Mouse (Mus musculus): ENCODE measurements around the gene Ndufa11. TPM values are rescaled to one million over a fixed set of nuclear protein-coding genes. Genes with fewer than 3 reads are reported as not detected.

Gene Ndufa11
- 336 and 372 TPM in 2 replicates for polyA plus RNA-seq (2012; rRNA removed)

- peak; percentile 89 to 94 for DNase-seq (ENCODE audit: extremely low spot score in 1 of 2, low spot score in 1 of 2)
Measured at GRCm38 (mm10) chr17:56717363-56718058, at the start of gene Ndufa11, which contains the start of gene Vmac. Gene Ndufa11, plus strand, starts transcription at chr17:56717767. Gene Vmac, minus strand, starts transcription at chr17:56718022.

GRCm38 (mm10) chr17:56668384-56669144 lies 49.0 kb upstream of the Ndufa11 start:
- DNase-seq (ENCODE audit: extremely low spot score in 1 of 2, low spot score in 1 of 2) = peak in 1 of 2 experiments; percentile 89

GRCm38 (mm10) chr17:56669766-56670165 lies 47.8 kb upstream of the Ndufa11 start:
- no peak for DNase-seq (ENCODE audit: extremely low spot score in 1 of 2, low spot score in 1 of 2)

GRCm38 (mm10) chr17:56672941-56673646 lies 44.5 kb upstream of the Ndufa11 start, which contains the start of gene Ranbp3:
Gene Ranbp3, plus strand, starts transcription at chr17:56673294.
- DNase-seq (ENCODE audit: extremely low spot score in 1 of 2, low spot score in 1 of 2) = peak; percentile 98 to 99

GRCm38 (mm10) chr17:56673647-56674416 lies 43.7 kb upstream of the Ndufa11 start:
- no peak for DNase-seq (ENCODE audit: extremely low spot score in 1 of 2, low spot score in 1 of 2)

GRCm38 (mm10) chr17:56681791-56682190 lies 35.8 kb upstream of the Ndufa11 start:
- no peak for DNase-seq (ENCODE audit: extremely low spot score in 1 of 2, low spot score in 1 of 2)

GRCm38 (mm10) chr17:56682880-56683279 lies 34.7 kb upstream of the Ndufa11 start:
- no peak for DNase-seq (ENCODE audit: extremely low spot score in 1 of 2, low spot score in 1 of 2)

GRCm38 (mm10) chr17:56683546-56684140 lies 33.9 kb upstream of the Ndufa11 start:
- DNase-seq (ENCODE audit: extremely low spot score in 1 of 2, low spot score in 1 of 2) = no peak

GRCm38 (mm10) chr17:56684649-56685048 lies 32.9 kb upstream of the Ndufa11 start:
- no peak for DNase-seq (ENCODE audit: extremely low spot score in 1 of 2, low spot score in 1 of 2)

GRCm38 (mm10) chr17:56686801-56687200 lies 30.8 kb upstream of the Ndufa11 start:
- no peak for DNase-seq (ENCODE audit: extremely low spot score in 1 of 2, low spot score in 1 of 2)

- no peak for DNase-seq (ENCODE audit: extremely low spot score in 1 of 2, low spot score in 1 of 2)
Measured at GRCm38 (mm10) chr17:56688045-56688444, 29.5 kb upstream of the Ndufa11 start.

GRCm38 (mm10) chr17:56688689-56689088 lies 28.9 kb upstream of the Ndufa11 start:
- no peak for DNase-seq (ENCODE audit: extremely low spot score in 1 of 2, low spot score in 1 of 2)

GRCm38 (mm10) chr17:56693395-56693794 lies 24.2 kb upstream of the Ndufa11 start:
- DNase-seq (ENCODE audit: extremely low spot score in 1 of 2, low spot score in 1 of 2) = no peak

- DNase-seq (ENCODE audit: extremely low spot score in 1 of 2, low spot score in 1 of 2) = peak; percentile 42 to 83
Measured at GRCm38 (mm10) chr17:56693851-56694310, 23.7 kb upstream of the Ndufa11 start.

- DNase-seq (ENCODE audit: extremely low spot score in 1 of 2, low spot score in 1 of 2) = no peak
Measured at GRCm38 (mm10) chr17:56700451-56700850, 17.1 kb upstream of the Ndufa11 start.

- DNase-seq (ENCODE audit: extremely low spot score in 1 of 2, low spot score in 1 of 2) = no peak
Measured at GRCm38 (mm10) chr17:56703038-56703437, 14.5 kb upstream of the Ndufa11 start.

GRCm38 (mm10) chr17:56706515-56706914 lies 11.1 kb upstream of the Ndufa11 start:
- DNase-seq (ENCODE audit: extremely low spot score in 1 of 2, low spot score in 1 of 2) = no peak

- no peak for DNase-seq (ENCODE audit: extremely low spot score in 1 of 2, low spot score in 1 of 2)
Measured at GRCm38 (mm10) chr17:56708692-56709091, 8.9 kb upstream of the Ndufa11 start.

GRCm38 (mm10) chr17:56709708-56710107 lies 7.9 kb upstream of the Ndufa11 start:
- DNase-seq (ENCODE audit: extremely low spot score in 1 of 2, low spot score in 1 of 2) = no peak

- DNase-seq (ENCODE audit: extremely low spot score in 1 of 2, low spot score in 1 of 2) = no peak
Measured at GRCm38 (mm10) chr17:56715360-56715759, 2.2 kb upstream of the Ndufa11 start.

Data from frontal cortex, adult 2 months (tissue).